Mouse (Mus musculus) liver, adult 2 months (tissue): ENCODE results near the gene Lap3. TPM values are rescaled to one million over a fixed set of nuclear protein-coding genes. Genes with fewer than 3 reads are reported as not detected.

Source experiments
- DNase-seq: peaks from one replicate; pipeline ENCODE4 v3.0.0-alpha.2; 2011; ENCODE audit warnings: low read depth, low spot score; ENCODE audit errors: extremely low read depth
- H3K27ac ChIP-seq: fragments of 200-500 bp; replicated peaks from 2 replicates; pipeline ENCODE4 v1.5.1; 2012; ENCODE audit warnings: low read depth, mild to moderate bottlenecking, control low read depth, inconsistent platforms, low read length; ENCODE audit not compliant: insufficient read depth
- H3K27me3 ChIP-seq: fragments of 200-500 bp; 2 replicates; pipeline ENCODE4 v1.6.1; 2012; ENCODE audit warnings: mild to moderate bottlenecking, moderate library complexity, low read length, inconsistent platforms; ENCODE audit not compliant: control insufficient read depth, insufficient read depth
- H3K36me3 ChIP-seq: fragments of 200-500 bp; 2 replicates; pipeline ENCODE4 v1.6.1; 2012; ENCODE audit warnings: low read length, inconsistent platforms; ENCODE audit not compliant: control insufficient read depth, insufficient read depth
- H3K4me1 ChIP-seq: fragments of 200-500 bp; 2 replicates; pipeline ENCODE4 v1.6.1; 2011; ENCODE audit warnings: low read length; ENCODE audit not compliant: control insufficient read depth, insufficient read depth
- H3K4me3 ChIP-seq: fragments of 200-500 bp; 2 replicates; pipeline ENCODE4 v1.5.1; 2011; ENCODE audit warnings: low read depth, mild to moderate bottlenecking, control low read depth, low read length, moderate library complexity; ENCODE audit not compliant: insufficient read depth
- H3K79me2 ChIP-seq: fragments of 200-500 bp; 2 replicates; pipeline ENCODE4 v1.6.1; 2012; ENCODE audit warnings: inconsistent platforms, mild to moderate bottlenecking, low read length, moderate library complexity; ENCODE audit not compliant: control insufficient read depth, insufficient read depth
- H3K9ac ChIP-seq: fragments of 200-500 bp; 2 replicates; pipeline ENCODE4 v1.6.1; 2012; ENCODE audit warnings: low read depth, mild to moderate bottlenecking, control low read depth, inconsistent platforms, low read length
- CTCF ChIP-seq: fragments of 200-500 bp; IDR thresholded peaks from 2 replicates; pipeline ENCODE4 v1.5.1; 2011; ENCODE audit warnings: low read depth, low read length, control low read depth
- POLR2A ChIP-seq: fragments of 200-500 bp; IDR thresholded peaks from 2 replicates; pipeline ENCODE4 v1.6.1; 2011; ENCODE audit warnings: low read length, control low read depth; ENCODE audit not compliant: insufficient read depth; ENCODE audit errors: extremely low read depth
- WGBS: fragments of 180-500 bp; shearing (Covaris S2); methylation state at CpG from one replicate; pipeline ENCODE4 v1.1.7; 2018; 5-methylcytosine and 5-hydroxymethylcytosine counted together
- polyA plus RNA-seq: library from polyadenylated mRNA; depleted of rRNA; stranded (reverse); fragments of >200 nt; gene quantifications from 2 replicates; pipeline ENCODE4 v1.2.3, GENCODE M21; 2012; rRNA removed
- total RNA-seq: library from RNA; depleted of rRNA; stranded (reverse); fragments of >200 nt; gene quantifications from 2 replicates; pipeline ENCODE4 v1.2.3, GENCODE M21; 2014; rRNA removed

Lap3 gene
- total and polyA plus RNA-seq, 2 experiments, result 92.9 to 300 TPM

DNA sequence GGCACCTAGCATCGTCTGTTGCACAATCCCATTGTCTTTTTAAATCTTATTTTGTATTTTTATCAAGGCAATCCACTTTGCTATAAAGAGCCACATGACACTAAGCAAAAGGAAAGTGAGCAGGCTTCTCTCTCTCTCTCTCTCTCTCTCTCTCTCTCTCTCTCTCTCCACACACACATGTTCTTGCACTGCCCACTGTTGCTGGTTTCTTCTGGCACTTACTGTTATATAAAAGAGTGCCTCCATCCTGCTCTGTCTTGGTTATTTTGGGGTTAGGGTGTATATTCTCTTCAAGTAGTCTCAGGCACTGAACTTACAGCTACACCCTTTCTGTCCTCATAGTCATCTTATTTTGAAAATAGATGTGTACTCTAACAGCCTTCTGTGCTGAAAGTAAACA is 56.4 kb downstream of the Lap3 start:
- TF ChIP-seq CTCF (no peak), POLR2A (no peak)
- 86% methylated on average over 1 of the region's 1 CpGs for WGBS
- no peak overlapping the region for H3K9ac ChIP-seq
- H3K36me3 ChIP-seq, result no peaks in the 10 kb centered on the region
- H3K4me3 ChIP-seq, result no peak overlapping the region
- DNase-seq, result no peak
- H3K79me2 ChIP-seq, result no peaks in the 10 kb centered on the region
- no peak overlapping the region for H3K27ac ChIP-seq
- no peaks in the 10 kb centered on the region for H3K27me3 ChIP-seq
- no peaks in the 10 kb centered on the region for H3K4me1 ChIP-seq

Other genes with a start within 250 kb of the Lap3 start
- 640 and 691 TPM in 2 replicates for gene Qdpr, start 43.1 kb upstream of the Lap3 start, total RNA-seq
- 491 and 636 TPM in 2 replicates for gene Qdpr, start 43.1 kb upstream of the Lap3 start, polyA plus RNA-seq
- gene Clrn2, start 39.6 kb upstream of the Lap3 start, total RNA-seq, result not detected in 2 replicates
- not detected in 2 replicates for gene Clrn2, start 39.6 kb upstream of the Lap3 start, polyA plus RNA-seq
- 27.2 and 39.1 TPM in 2 replicates for gene Med28, start 26.9 kb downstream of the Lap3 start, total RNA-seq
- 43.3 and 44.8 TPM in 2 replicates for gene Med28, start 26.9 kb downstream of the Lap3 start, polyA plus RNA-seq
- under 0.01 and 0.07 TPM in 2 replicates for gene Fam184b, start 146.2 kb downstream of the Lap3 start, total RNA-seq
- 0.06 TPM in 2 replicates for gene Fam184b, start 146.2 kb downstream of the Lap3 start, polyA plus RNA-seq
- 0.46 and 1.1 TPM in 2 replicates for gene Ncapg, start 176.5 kb downstream of the Lap3 start, total RNA-seq
- gene Ncapg, start 176.5 kb downstream of the Lap3 start, polyA plus RNA-seq, result 0.02 TPM in 1 of 2 replicates, not detected in the other